Mouse (Mus musculus) right cerebral cortex, postnatal 25 days (tissue): ENCODE results near the gene Azin2.

Experiments used
- DNase-seq: peaks from one replicate; pipeline ENCODE4 v3.0.0; 2022

Gene Azin2

DNA sequence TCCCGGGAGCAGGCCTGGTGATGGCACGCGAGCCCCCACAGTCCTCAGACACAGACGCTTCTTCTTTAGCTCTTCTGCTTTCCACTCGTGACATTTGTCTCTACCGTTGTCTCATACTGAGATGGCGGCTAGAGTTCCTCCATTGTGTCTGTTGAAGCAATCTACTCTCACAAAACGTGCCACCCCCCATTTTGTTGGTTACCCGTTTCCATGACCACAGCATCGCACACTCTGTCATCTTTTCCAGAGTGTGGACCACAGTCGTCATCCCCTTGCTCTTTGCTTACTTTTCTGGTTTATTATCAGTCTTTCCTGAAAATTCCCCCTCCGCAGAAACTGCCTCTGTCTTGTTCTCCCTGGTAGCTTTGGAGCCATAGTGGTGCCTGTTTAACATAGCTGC lies 68.1 kb downstream of the Azin2 start:
- no peak for DNase-seq

GRCm38 (mm10) chr4:128892188-128892587 lies 70.1 kb downstream of the Azin2 start:
- DNase-seq: no peak

GRCm38 (mm10) chr4:128891746-128892145 lies 70.5 kb downstream of the Azin2 start:
- DNase-seq: no peak

GRCm38 (mm10) chr4:128891157-128891556 lies 71.1 kb downstream of the Azin2 start:
- DNase-seq: peak; percentile 57

DNA sequence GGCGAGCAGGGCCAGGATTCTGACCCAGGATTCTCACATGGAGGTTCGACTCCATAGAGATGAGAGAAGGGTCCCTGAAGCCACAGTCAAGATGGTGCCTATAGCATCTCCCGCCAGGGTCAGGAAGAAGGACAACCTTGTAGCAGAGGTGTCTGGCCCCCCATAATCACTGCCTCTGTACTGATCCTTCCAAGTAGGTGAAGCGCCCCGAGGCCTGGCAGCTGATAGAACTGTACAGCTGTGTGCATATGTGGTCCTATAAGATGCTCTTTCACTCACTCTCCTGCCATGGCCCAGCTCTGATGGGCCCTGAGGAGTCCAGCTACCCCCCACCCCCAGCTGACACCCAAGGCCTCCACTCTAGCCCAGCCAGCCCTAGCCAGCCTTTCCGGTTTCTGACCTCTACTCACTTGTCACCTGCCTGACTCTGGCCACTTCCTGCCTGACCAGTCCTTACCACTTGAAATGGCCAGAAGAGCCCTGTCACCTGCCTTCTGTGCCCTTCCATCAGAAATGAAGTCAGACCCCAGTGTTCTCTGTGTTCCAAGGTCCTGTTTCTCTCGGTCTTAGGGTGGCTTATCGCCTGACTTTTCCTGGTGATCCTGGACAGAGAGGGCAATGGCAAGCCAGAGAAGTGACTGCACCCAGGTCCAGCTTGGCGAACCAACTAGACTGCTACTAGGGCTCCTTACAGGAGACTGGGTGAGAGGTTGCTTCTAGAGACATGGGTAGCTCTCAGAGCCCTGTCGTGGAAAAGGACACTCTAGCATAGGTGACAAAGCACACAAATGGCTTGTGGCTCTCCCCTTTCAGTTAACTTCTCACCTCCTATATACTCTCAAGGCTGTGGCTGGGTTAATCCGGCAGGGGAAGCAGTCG lies 72.3 kb downstream of the Azin2 start:
- no peak for DNase-seq

DNA sequence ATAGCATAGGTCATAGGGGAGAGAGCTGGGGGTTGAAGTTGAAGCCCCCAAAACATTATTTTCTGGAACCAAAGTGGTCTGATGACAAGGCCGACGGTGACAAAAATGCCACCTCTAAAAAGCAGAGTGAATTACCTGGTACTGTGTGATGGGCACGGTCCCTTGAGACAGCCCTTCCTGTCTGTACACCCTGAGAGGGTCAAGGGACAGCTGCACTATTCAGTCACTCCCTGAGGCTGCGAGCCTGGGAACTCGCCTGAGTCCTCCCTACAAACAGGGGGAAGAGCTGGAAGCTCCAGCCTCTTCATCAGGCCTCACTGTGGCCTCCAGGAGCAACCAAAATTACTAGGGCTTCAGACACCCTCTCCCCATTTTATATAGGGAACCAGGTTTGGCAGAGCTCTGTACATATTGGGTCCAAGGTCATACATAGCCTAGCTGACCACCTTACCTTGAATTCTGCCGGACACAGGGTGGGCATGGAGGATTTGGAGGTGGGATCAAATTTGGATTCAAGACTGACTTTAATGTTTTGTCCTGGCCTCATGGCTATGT lies 73.7 kb downstream of the Azin2 start:
- DNase-seq: no peak

DNA sequence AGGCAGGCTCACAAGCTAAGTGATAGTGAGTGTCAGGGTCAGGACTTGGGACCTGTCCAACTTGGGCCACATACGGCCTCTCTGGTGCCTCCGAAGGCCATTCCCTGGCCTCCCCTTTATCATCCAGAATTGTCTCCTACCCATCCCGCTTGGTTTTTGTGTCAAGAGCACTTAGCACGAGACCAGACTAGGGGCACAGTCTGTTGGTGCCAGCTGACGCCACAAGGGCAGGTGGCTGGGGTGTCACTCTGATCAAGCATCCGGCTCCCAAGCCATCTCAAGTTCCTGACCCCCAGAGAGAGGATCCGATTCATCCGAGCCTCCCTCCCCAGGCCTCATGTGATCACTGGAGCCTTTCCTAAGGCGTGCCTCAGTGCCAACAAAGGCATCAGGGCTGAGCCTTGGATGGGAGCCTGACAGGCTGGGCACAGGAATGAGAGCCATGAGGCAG lies 74.6 kb downstream of the Azin2 start:
- no peak for DNase-seq

DNA sequence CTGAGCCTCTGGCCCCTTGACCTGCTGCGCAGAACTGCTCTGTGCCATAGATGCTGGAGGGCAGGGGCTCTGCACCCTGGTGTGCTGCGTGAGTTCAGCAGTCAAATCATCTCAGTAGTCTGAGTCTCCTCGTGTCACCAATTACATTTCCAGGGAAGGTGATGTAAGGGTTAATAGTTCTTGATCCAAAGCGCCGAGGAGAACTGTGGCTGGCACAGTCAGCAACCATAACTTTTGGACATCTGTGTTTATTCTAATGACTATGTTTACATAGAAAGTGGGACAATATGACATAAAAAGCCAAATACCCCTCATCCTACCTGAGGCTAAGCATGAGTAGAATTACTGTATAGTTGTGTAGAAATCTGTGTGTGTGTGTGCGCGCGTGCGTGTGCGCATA lies 75.2 kb downstream of the Azin2 start:
- no peak for DNase-seq

DNA sequence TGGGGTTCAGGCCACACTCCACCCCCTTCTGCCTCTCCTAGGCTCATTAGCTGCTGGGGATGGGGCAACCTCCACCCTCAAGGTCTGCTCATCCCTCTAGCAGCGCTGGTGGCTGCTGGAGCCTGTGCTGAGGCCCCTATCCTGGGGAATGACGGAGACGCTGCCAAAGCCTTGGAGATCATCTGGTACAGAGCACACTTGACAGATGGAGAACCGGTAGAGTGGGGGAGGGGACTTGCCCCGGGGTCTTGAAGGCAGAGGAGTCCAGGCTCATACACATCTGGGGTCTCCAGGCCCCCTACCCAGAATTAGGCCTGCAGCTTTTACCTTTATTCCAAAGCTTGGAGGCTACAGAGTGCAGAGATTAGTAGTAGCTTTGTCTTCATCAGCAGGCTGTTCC lies 75.7 kb downstream of the Azin2 start:
- DNase-seq: no peak

DNA sequence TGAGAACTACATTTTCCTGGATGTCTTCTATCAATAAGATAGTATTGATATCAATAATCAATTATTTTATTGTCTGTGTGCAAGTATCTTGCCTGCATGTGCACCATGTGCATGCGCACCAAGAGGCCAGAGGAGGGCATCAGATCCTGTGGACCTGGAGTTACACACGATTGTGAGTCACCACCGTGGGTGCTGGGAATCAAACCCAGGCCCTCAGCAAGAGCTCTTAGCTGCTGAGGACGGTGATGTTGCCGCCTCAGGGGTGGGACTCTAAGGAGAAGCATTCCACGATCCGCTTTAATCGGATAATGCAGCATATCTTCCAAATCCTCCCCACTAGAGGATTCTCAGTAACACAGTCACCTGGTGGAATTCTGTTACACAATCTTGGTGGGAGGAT lies 76.7 kb downstream of the Azin2 start:
- DNase-seq: no peak

- no peak for DNase-seq
Observed at GRCm38 (mm10) chr4:128884711-128885095, 77.5 kb downstream of the Azin2 start.

- DNase-seq: peak; percentile 71
Observed at GRCm38 (mm10) chr4:128883801-128884710, 78.2 kb downstream of the Azin2 start.

DNA sequence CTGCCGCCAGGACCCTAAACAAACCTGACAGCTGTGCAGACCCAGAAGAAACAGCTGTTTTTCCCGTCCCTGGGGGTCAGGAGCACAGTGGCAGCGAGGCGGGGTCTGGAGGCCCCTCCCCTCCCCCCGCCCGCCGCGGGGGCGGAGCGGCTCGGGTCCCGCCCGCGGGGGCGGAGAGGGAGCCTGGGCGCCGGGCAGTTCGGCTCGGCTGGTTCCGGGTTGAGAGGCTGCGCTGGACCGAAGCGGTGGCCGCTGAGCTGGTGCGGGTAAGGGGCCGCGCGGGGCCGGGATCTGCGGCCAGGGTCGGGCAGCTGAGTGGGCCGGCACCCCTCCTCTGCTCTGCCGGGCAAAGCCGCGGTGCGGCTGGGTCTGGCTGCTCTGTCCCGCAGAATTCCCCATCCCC lies 78.9 kb downstream of the Azin2 start, which contains the start of gene Trim62:
Trim62 (plus strand) TSS at position 202 of the 403 bp plus-strand sequence.
- peak; percentile 71 for DNase-seq
